Mouse (Mus musculus) cerebellum, postnatal 4 days (tissue): ENCODE measurements around the gene Alox12b.

Experiments used
- DNase-seq, 2 experiments: peaks; one replicate each; pipeline ENCODE4 v3.0.0; 2022; ENCODE audit warnings: low spot score in 2 of 2, mixed read lengths in 1 of 2

Gene Alox12b

GRCm38 (mm10) chr11:69172606-69173005 lies 15.8 kb downstream of the Alox12b start:
- DNase-seq: no peak

GRCm38 (mm10) chr11:69174722-69175121 lies 17.9 kb downstream of the Alox12b start:
- no peak for DNase-seq

- DNase-seq: no peak
Observed at GRCm38 (mm10) chr11:69178525-69178924, 21.7 kb downstream of the Alox12b start.

GRCm38 (mm10) chr11:69179512-69179911 lies 22.7 kb downstream of the Alox12b start:
- no peak for DNase-seq

GRCm38 (mm10) chr11:69180120-69180519 lies 23.3 kb downstream of the Alox12b start:
- DNase-seq: no peak

- DNase-seq: no peak
Observed at GRCm38 (mm10) chr11:69185031-69185430, 28.2 kb downstream of the Alox12b start.

- no peak for DNase-seq
Observed at GRCm38 (mm10) chr11:69185936-69186335, 29.1 kb downstream of the Alox12b start.

GRCm38 (mm10) chr11:69192840-69193239 lies 36.1 kb downstream of the Alox12b start:
- DNase-seq: peak in 1 of 2 experiments; percentile 37

- DNase-seq: no peak
Observed at GRCm38 (mm10) chr11:69196766-69197165, 40.0 kb downstream of the Alox12b start.

GRCm38 (mm10) chr11:69197194-69197593 lies 40.4 kb downstream of the Alox12b start:
- no peak for DNase-seq

- no peak for DNase-seq
Observed at GRCm38 (mm10) chr11:69197743-69198142, 41.0 kb downstream of the Alox12b start, which contains the start of gene Alox8. TSS of gene Alox8 (minus strand) at chr11:69197843.

GRCm38 (mm10) chr11:69199251-69199650 lies 42.5 kb downstream of the Alox12b start:
- no peak for DNase-seq

GRCm38 (mm10) chr11:69200231-69200630 lies 43.4 kb downstream of the Alox12b start:
- no peak for DNase-seq

- no peak for DNase-seq
Observed at GRCm38 (mm10) chr11:69202469-69203230, 45.9 kb downstream of the Alox12b start.

- peak in 1 of 2 experiments; percentile 56 for DNase-seq
Observed at GRCm38 (mm10) chr11:69211431-69211830, 54.6 kb downstream of the Alox12b start.

- DNase-seq: no peak
Observed at GRCm38 (mm10) chr11:69217411-69217810, 60.6 kb downstream of the Alox12b start.

- no peak for DNase-seq
Observed at GRCm38 (mm10) chr11:69218661-69219060, 61.9 kb downstream of the Alox12b start.
